Mouse (Mus musculus) embryonic facial prominence, embryonic 10.5 days (tissue): ENCODE measurements around the gene 4632433K11Rik. TPM values are rescaled to one million over a fixed set of nuclear protein-coding genes. Genes with fewer than 3 reads are reported as not detected.
A peak's percentile ranks its signal among the peaks of the same experiment; 100 is the strongest.

ENCODE experiments used
- DNase-seq: peaks from one replicate; pipeline ENCODE4 v3.0.0-alpha.2; 2017; ENCODE audit warnings: low spot score
- H3K27ac ChIP-seq: fragments of 300-500 bp; sonication (generic); replicated peaks from 2 replicates; pipeline ENCODE4 v1.5.1; 2016; ENCODE audit warnings: mild to moderate bottlenecking
- H3K27me3 ChIP-seq: fragments of 300-500 bp; sonication (generic); replicated peaks from 2 replicates; pipeline ENCODE4 v1.6.1; 2016; ENCODE audit warnings: low read depth, mild to moderate bottlenecking; ENCODE audit not compliant: poor library complexity, severe bottlenecking
- H3K36me3 ChIP-seq: fragments of 300-500 bp; sonication (generic); replicated peaks from 2 replicates; pipeline ENCODE4 v1.6.1; 2016; ENCODE audit warnings: mild to moderate bottlenecking, moderate library complexity
- H3K4me1 ChIP-seq: fragments of 300-500 bp; sonication (generic); 2 replicates; pipeline ENCODE4 v1.6.1; 2016
- H3K4me3 ChIP-seq: fragments of 300-500 bp; sonication (generic); 2 replicates; pipeline ENCODE4 v1.5.1; 2016; ENCODE audit warnings: mild to moderate bottlenecking, moderate library complexity
- H3K9me3 ChIP-seq: fragments of 300-500 bp; sonication (generic); 2 replicates; pipeline ENCODE4 v1.6.1; 2016; ENCODE audit warnings: mild to moderate bottlenecking
- WGBS: fragments of 180-500 bp; shearing (Covaris S2); methylation state at CpG from one replicate; pipeline ENCODE4 v1.1.7; 2016; 5-methylcytosine and 5-hydroxymethylcytosine counted together
- polyA plus RNA-seq: library from polyadenylated mRNA; unstranded; fragments of >200 nt; fragmentation: Nextera tagmentation; extraction: Ambion mirVana; gene quantifications from 2 replicates; pipeline ENCODE4 v1.2.1, GENCODE M21; 2016

The 4632433K11Rik gene
- polyA plus RNA-seq, 1 experiment from 2014 or later: not detected

GRCm38 (mm10) chr7:5029946-5030345 is 4.0 kb upstream of the 4632433K11Rik start:
- no peaks in the 10 kb centered on the region for H3K4me1 ChIP-seq
- peak overlapping the region; percentile 27 for H3K4me3 ChIP-seq
- WGBS: 93% methylated on average over 21 of the region's 21 CpGs
- DNase-seq: no peak
- H3K27ac ChIP-seq: no peak overlapping the region
- no peaks in the 10 kb centered on the region; the same call in 1 of the 2 replicates for H3K27me3 ChIP-seq
- peaks cover 55% of the 10 kb centered on the region for H3K9me3 ChIP-seq
- peaks cover 100% of the 10 kb centered on the region for H3K36me3 ChIP-seq

- Histone ChIP-seq H3K36me3 (peaks cover 100% of the 10 kb centered on the region), H3K27me3 (no peaks in the 10 kb centered on the region; the same call in 1 of the 2 replicates), H3K4me3 (peak overlapping the region; percentile 27), H3K4me1 (no peaks in the 10 kb centered on the region), H3K9me3 (peaks cover 58% of the 10 kb centered on the region), H3K27ac (no peak overlapping the region)
- 83% methylated on average over 63 of the region's 63 CpGs for WGBS
- no peak for DNase-seq
These were observed 3.2 kb upstream of the 4632433K11Rik start for GRCm38 (mm10) chr7:5030554-5031275.

GRCm38 (mm10) chr7:5031496-5031895 is 2.4 kb upstream of the 4632433K11Rik start:
- peak overlapping the region; percentile 27; the same call in 1 of the 2 replicates for H3K4me3 ChIP-seq
- H3K36me3 ChIP-seq: peaks cover 100% of the 10 kb centered on the region
- H3K4me1 ChIP-seq: no peaks in the 10 kb centered on the region
- peaks cover 61% of the 10 kb centered on the region for H3K9me3 ChIP-seq
- no peak overlapping the region for H3K27ac ChIP-seq
- H3K27me3 ChIP-seq: no peaks in the 10 kb centered on the region; the same call in 1 of the 2 replicates
- DNase-seq: no peak
- WGBS: 76% methylated on average over 46 of the region's 46 CpGs

DNA sequence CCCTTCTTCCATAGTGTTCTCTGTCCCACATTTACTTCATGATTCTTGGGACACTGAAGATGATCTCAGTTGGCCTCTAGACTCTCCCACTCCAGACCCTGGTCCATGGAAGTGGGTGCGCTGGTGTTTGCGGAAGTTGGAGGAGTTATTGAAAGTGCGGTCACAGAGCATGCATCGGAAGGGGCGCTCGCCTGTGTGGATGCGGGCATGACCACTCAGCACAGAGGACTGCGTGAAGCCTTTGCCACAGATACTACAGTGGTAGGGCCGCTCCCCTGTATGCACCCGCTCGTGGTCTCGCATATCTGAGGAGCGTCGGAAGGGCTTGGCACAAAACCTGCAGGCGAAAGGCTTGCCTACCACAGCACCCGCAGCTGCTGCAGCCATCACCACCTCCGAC is 1.7 kb downstream of the 4632433K11Rik start:
- Histone ChIP-seq H3K27ac (no peak overlapping the region), H3K4me1 (peaks cover 6% of the 10 kb centered on the region; the same call in 1 of the 2 replicates), H3K27me3 (no peaks in the 10 kb centered on the region), H3K36me3 (peaks cover 59% of the 10 kb centered on the region), H3K4me3 (0 out of 2 replicates have a peak overlapping the region, but pooled peaks have one; percentile 8), H3K9me3 (peaks cover 39% of the 10 kb centered on the region)
- DNase-seq: no peak
- WGBS: 95% methylated on average over 17 of the region's 17 CpGs

- Histone ChIP-seq H3K9me3 (peaks cover 34% of the 10 kb centered on the region), H3K4me1 (peaks cover 6% of the 10 kb centered on the region; the same call in 1 of the 2 replicates), H3K27me3 (no peaks in the 10 kb centered on the region), H3K36me3 (peaks cover 56% of the 10 kb centered on the region), H3K4me3 (0 out of 2 replicates have a peak overlapping the region, but pooled peaks have one; percentile 8), H3K27ac (no peak overlapping the region)
- DNase-seq: no peak
- 93% methylated on average over 9 of the region's 9 CpGs for WGBS
These were observed 2.2 kb downstream of the 4632433K11Rik start for GRCm38 (mm10) chr7:5036136-5036535.

GRCm38 (mm10) chr7:5037026-5037425 is 3.1 kb downstream of the 4632433K11Rik start:
- DNase-seq: no peak
- Histone ChIP-seq H3K36me3 (peaks cover 52% of the 10 kb centered on the region), H3K27me3 (no peaks in the 10 kb centered on the region), H3K27ac (no peak overlapping the region), H3K4me1 (peaks cover 6% of the 10 kb centered on the region; the same call in 1 of the 2 replicates), H3K4me3 (peak overlapping the region; percentile 82; the same call in 1 of the 2 replicates), H3K9me3 (peaks cover 25% of the 10 kb centered on the region)
- 91% methylated on average over 7 of the region's 7 CpGs for WGBS

DNA sequence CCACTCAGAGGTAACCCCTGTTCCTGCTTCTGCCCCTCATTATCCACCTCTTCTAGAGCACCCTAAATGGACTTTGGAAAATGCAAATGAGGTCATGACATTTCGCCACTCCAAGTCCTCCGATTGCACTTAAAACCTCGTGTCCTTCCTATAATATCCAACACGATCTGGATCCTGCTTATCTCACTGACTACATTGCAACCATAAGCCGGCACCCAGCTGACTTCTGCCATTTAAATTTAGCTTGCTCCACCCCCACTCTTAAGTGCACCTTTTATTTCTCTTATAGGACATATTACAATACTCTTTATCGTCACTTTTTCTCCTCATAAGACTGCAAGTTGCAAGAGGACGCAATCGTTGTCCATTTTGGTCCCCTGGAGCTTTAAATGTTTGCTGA is 3.5 kb downstream of the 4632433K11Rik start:
- no peak for DNase-seq
- Histone ChIP-seq H3K4me1 (peaks cover 6% of the 10 kb centered on the region; the same call in 1 of the 2 replicates), H3K4me3 (peak overlapping the region; percentile 82), H3K27ac (no peak overlapping the region), H3K27me3 (no peaks in the 10 kb centered on the region), H3K36me3 (peaks cover 47% of the 10 kb centered on the region), H3K9me3 (peaks cover 21% of the 10 kb centered on the region; the same call in 1 of the 2 replicates)
- 90% methylated on average over 8 of the region's 8 CpGs for WGBS

- Histone ChIP-seq H3K9me3 (peaks cover 13% of the 10 kb centered on the region; the same call in 1 of the 2 replicates), H3K4me1 (peaks cover 6% of the 10 kb centered on the region; the same call in 1 of the 2 replicates), H3K4me3 (peak within 1 kb of the TSS; percentile 82), H3K27me3 (no peaks in the 10 kb centered on the region), H3K36me3 (peaks cover 40% of the 10 kb centered on the region), H3K27ac (peak within 1 kb of the TSS; percentile 98)
- under 1% methylated on average over 48 of the region's 48 CpGs for WGBS
- peak; percentile 93 for DNase-seq
These were observed 4.3 kb downstream of the 4632433K11Rik start, which contains the start of gene Zfp784 for GRCm38 (mm10) chr7:5038109-5038732. Gene Zfp784, minus strand, starts transcription at chr7:5038446.

- H3K4me3 ChIP-seq: peak overlapping the region; percentile 82
- DNase-seq: no peak
- 55% methylated on average over 5 of the region's 5 CpGs for WGBS
- H3K27ac ChIP-seq: peak overlapping the region; percentile 98; the same call in 1 of the 2 replicates
- H3K4me1 ChIP-seq: peaks cover 6% of the 10 kb centered on the region; the same call in 1 of the 2 replicates
- H3K27me3 ChIP-seq: no peaks in the 10 kb centered on the region
- H3K36me3 ChIP-seq: peaks cover 32% of the 10 kb centered on the region
- H3K9me3 ChIP-seq: peaks cover 11% of the 10 kb centered on the region; the same call in 1 of the 2 replicates
These were observed 5.0 kb downstream of the 4632433K11Rik start for GRCm38 (mm10) chr7:5038940-5039339.

DNA sequence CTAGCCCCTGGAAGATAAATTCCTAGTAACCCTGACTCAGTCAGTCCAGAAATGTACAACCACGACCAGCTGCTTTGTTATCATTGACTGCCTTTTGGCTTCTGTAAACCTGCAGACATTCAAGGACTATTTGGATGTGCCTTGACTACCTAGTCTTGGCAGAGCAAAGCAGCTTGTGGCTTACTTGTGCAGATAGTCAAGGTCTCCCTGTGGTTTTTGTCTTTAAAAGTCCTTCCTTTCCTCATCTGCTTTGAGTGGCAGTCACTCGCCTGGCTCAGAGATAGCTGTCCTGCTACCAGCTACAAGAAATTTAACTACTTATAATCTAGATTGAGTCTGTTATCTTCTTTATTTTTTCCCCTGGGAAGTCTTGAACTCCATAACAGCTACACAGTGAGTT is 11.1 kb downstream of the 4632433K11Rik start:
- 86% methylated on average over 2 of the region's 2 CpGs for WGBS

DNA sequence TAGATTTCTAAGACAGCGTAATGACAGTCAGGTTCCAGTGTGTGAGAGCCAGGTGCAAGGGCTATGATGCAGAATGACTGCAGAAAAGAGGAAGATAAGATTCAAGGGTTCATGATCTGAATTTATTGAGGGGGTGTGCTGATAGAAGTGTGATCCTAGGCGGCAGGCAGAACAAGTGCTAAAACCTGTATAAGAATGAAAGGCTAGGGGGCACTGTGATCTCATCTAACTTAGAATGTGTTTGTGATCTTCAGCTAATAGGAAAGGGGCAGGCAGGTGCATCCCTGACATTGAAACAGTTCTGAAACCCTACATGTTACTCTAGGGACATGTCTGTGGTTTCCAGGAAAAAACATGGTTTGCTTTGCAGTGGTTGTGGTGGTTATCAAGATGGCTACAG is 12.2 kb downstream of the 4632433K11Rik start:
- Histone ChIP-seq H3K27ac (no peak overlapping the region), H3K9me3 (no peaks in the 10 kb centered on the region), H3K4me1 (peaks cover 9% of the 10 kb centered on the region), H3K36me3 (peaks cover 4% of the 10 kb centered on the region; the same call in 1 of the 2 replicates), H3K27me3 (peaks cover 10% of the 10 kb centered on the region), H3K4me3 (no peak overlapping the region)
- DNase-seq: no peak
- 68% methylated on average over 2 of the region's 2 CpGs for WGBS

More for the DNA sequence above, 11.1 kb downstream of the 4632433K11Rik start:
- Histone ChIP-seq H3K9me3 (no peaks in the 10 kb centered on the region), H3K4me3 (no peak overlapping the region), H3K4me1 (no peaks in the 10 kb centered on the region), H3K27me3 (0 out of 2 replicates have a peak, but pooled peaks cover 2% of the 10 kb centered on the region), H3K27ac (no peak overlapping the region), H3K36me3 (peaks cover 7% of the 10 kb centered on the region; the same call in 1 of the 2 replicates)
- no peak for DNase-seq

GRCm38 (mm10) chr7:5047313-5047712 is 13.4 kb downstream of the 4632433K11Rik start:
- peaks cover 17% of the 10 kb centered on the region for H3K27me3 ChIP-seq
- WGBS: 30% methylated on average over 2 of the region's 2 CpGs
- H3K4me1 ChIP-seq: peaks cover 19% of the 10 kb centered on the region
- H3K9me3 ChIP-seq: no peaks in the 10 kb centered on the region
- no peaks in the 10 kb centered on the region for H3K36me3 ChIP-seq
- H3K27ac ChIP-seq: no peak overlapping the region
- H3K4me3 ChIP-seq: no peak overlapping the region
- DNase-seq: no peak
